Mouse (Mus musculus) bone marrow macrophage, adult 2 months (primary cell): Measurements from ENCODE around the gene Samd11. TPM values are rescaled to one million over a fixed set of nuclear protein-coding genes. Genes with fewer than 3 reads are reported as not detected.
A peak's percentile ranks its signal among the peaks of the same experiment; 100 is the strongest.

Source experiments
- H3K27ac ChIP-seq: 2 replicates; pipeline ENCODE4 v1.5.1; 2012; ENCODE audit warnings: low read depth, low read length; ENCODE audit not compliant: insufficient read depth
- H3K4me1 ChIP-seq: 2 replicates; pipeline ENCODE4 v1.6.1; 2012; ENCODE audit warnings: low read length; ENCODE audit not compliant: control insufficient read depth, insufficient read depth
- H3K4me3 ChIP-seq: 2 replicates; pipeline ENCODE4 v1.5.1; 2012; ENCODE audit warnings: mild to moderate bottlenecking, low read length, moderate library complexity; ENCODE audit not compliant: insufficient read depth
- CTCF ChIP-seq: IDR thresholded peaks from 2 replicates; pipeline ENCODE4 v1.5.1; 2012; ENCODE audit warnings: low read depth, mild to moderate bottlenecking, low read length, moderate library complexity
- POLR2A ChIP-seq: IDR thresholded peaks from 2 replicates; pipeline ENCODE4 v1.6.1; 2012; ENCODE audit warnings: mild to moderate bottlenecking, low read depth, low read length, borderline replicate concordance
- polyA plus RNA-seq: library from polyadenylated mRNA; stranded (reverse); fragments of >200 nt; gene quantifications from 2 replicates; pipeline ENCODE4 v1.2.4, GENCODE M21; 2012; ENCODE audit not compliant: missing spikeins, insufficient read depth, insufficient read length

Gene Samd11
- polyA plus RNA-seq, 1 experiment, result not detected

DNA sequence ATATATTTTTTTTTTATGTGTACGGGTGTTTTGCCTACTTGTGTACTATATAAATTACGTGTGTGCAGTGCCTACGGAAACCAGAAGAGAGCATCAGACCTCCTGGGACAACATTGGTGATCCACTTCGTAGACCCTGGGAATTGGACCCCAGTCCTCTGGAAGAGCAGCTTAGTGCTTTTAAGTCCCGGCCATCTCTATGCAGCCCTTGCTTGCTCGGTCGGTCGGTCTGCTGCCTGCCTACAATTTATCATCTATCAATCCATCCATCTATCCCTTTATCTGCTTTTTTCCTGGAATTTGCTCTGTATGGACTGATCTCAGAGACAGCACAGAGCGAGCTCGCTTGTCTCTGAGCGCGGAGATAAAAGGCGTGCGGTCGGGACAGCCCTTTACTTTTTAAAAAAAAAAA, 20.1 kb downstream of the Samd11 start:
- no peak for TF ChIP-seq CTCF
- TF ChIP-seq POLR2A, result no peak
- Histone ChIP-seq H3K27ac (peak overlapping the region; percentile 74), H3K4me3 (peak overlapping the region; percentile 95), H3K4me1 (no peaks in the 10 kb centered on the region; the same call in 1 of the 2 replicates)

DNA sequence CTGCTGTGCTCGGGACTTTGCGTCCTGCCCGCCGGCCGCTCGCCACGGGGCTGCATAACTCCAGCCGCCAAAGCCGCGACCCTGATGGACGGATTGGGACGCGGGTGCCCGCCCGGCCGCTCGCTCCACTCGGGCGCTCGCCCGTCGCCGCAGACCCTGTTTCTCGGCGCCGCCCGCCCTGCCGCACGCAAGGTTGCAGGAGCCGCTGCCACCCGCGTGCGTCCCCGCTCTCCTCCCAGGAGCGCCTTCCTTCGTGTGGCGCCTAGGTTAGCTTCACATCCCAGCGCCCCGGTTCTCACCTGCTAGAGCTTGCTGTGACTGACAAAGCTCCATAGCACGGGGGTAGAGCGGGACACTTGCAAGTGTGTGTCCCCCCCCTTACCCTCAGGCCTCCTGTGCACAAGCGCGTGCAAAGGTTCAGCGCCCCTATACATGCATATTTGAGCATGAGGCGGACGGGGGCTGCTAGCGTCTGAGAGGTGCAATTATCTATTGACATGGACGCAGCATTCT, 20.7 kb downstream of the Samd11 start, which contains the start of gene Plekhn1:
Gene Plekhn1, minus strand, starts transcription at position 157 of the 513 bp plus-strand sequence.
- peak within 1 kb of the TSS; percentile 74 for H3K27ac ChIP-seq
- peak within 1 kb of the TSS; percentile 95 for H3K4me3 ChIP-seq
- peaks cover 3% of the 10 kb centered on the region for H3K4me1 ChIP-seq
- TF ChIP-seq CTCF, result no peak
- TF ChIP-seq POLR2A, result no peak

DNA sequence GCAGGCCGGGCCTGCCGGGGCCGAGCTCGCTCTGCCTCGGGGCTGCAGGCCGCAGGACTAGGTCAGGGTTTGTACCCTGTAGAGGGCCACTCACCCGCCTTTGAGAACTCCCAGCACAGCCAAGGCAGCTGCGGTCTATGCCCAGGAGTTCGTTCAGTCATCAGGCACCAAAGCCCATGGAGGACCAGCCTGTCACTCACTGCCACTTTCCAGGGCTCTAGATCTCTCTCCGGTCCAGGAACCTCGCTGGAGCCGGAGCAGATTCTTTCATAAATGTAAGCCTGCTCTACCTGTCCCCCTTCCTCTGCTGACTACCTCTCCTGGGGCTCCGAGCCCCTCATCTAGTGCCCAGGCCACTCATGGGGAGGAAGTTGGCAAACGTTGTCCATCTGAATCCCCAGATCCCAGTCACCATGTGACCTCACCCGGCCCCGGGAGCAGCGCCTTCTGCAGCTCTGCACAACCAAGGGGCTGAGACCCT, 21.4 kb downstream of the Samd11 start:
- Histone ChIP-seq H3K4me3 (peak overlapping the region; percentile 68), H3K27ac (peak overlapping the region; percentile 24; the same call in 1 of the 2 replicates), H3K4me1 (peaks cover 10% of the 10 kb centered on the region)
- no peak for TF ChIP-seq POLR2A
- TF ChIP-seq CTCF, result no peak

DNA sequence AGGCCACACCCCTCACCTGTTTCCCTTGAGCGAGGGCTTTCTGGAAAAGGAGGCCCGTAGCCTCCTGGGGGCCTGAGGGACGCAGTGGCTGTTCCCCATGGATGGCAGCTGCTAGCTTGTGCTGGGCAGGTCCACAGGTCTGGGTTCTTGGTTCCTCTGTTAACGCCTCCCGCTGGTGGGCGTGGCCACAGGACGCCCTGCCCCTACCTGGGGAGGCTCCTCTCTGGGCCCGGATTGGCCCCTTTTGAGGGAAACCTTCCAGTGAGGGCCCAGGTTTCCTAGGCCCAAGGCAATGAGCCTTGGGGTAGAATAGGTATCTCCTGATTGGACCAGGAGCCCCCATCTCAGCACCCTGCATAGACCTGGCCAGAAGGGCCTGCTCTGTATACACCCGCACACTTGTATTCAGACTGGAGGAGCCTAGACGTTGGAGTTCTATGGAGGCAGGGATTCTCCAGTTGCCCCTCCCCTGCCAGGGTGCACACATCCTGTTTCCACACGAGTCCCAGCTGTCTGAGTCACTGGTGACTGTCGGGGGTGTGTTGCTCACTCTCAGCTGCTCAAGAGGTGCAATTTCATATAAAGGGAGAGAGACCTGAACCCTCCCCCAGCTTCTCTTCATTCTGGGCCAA, 26.9 kb downstream of the Samd11 start:
- no peak overlapping the region for H3K4me3 ChIP-seq
- TF ChIP-seq CTCF (no peak), POLR2A (no peak)
- peaks cover 28% of the 10 kb centered on the region for H3K4me1 ChIP-seq
- peak overlapping the region; percentile 69 for H3K27ac ChIP-seq

DNA sequence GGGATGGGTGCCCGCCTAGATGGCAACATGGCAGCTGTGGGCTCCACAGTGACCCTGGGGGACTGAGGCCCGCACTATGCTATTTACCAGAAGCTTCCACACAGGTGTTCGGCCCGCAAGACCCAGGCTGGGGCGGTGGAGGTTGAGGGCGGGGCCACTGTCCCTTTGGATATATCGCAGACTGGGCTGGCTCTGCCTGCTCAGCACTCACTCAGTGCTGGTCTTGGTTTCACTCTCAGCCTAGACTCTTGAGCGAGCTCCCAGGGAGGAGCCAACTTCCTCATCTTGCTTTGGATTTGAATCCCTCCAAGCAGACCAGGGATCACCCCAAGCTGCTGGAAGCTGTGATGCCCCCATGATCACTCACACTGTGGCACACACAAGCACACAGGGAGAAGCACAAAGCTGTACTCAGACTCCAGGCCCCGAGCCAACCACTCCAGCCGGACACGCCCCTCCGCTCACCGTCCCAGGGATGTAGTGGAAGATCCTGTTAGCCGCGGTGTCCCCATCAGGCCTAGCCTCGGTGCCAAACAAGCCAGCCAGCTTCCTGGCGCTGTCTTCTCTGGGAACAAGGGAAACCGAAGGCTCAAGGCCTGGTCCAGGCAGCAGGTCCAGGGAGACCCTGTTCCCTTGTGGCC, 27.6 kb downstream of the Samd11 start:
- no peak overlapping the region for H3K4me3 ChIP-seq
- H3K4me1 ChIP-seq, result peaks cover 28% of the 10 kb centered on the region
- peak overlapping the region; percentile 69 for H3K27ac ChIP-seq
- TF ChIP-seq POLR2A, result no peak
- TF ChIP-seq CTCF, result no peak

DNA sequence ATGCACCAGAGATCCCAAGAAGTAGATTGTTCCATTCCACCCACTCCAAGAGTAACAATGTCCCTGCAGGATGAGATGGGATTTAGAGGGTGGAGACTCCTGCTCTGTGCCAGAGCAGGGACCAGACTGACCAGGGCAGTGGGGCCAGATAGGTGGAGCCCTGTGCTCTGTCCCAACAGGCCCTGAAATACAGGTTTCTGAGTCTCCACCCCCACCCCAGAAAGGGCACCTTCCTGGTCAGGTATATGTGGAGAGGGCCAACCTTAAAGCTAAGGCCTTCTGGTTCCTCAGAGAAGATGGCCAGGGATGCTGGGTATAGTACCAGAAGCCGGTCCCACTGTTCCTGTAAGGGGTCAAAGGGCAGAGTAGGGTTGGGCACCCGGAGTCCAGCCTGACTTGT, 31.2 kb downstream of the Samd11 start:
- TF ChIP-seq POLR2A (no peak), CTCF (no peak)
- H3K4me1 ChIP-seq, result peaks cover 21% of the 10 kb centered on the region
- H3K4me3 ChIP-seq, result no peak overlapping the region
- no peak overlapping the region for H3K27ac ChIP-seq

DNA sequence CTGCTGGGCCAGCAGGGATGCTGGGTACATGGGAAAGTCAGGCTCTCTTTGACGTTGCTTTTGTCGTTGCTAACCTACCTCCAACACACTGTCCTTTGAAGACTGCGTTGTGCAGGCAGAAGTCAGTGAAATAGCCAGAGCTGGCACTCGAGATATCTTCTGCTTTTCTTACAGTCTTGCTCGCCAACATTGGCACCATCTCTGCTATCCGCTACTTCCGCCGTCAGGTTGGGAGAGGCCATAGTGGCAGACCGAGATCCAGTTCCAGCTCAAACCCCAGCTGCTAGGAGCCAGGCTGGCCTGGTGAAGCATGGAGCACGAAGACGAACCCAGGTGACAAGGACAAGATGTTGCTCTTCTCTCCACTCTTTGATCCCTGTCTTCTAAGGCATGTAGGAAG, 35.5 kb downstream of the Samd11 start:
- Histone ChIP-seq H3K4me3 (no peak overlapping the region), H3K27ac (no peak overlapping the region), H3K4me1 (peaks cover 3% of the 10 kb centered on the region; the same call in 1 of the 2 replicates)
- TF ChIP-seq POLR2A, result no peak

DNA sequence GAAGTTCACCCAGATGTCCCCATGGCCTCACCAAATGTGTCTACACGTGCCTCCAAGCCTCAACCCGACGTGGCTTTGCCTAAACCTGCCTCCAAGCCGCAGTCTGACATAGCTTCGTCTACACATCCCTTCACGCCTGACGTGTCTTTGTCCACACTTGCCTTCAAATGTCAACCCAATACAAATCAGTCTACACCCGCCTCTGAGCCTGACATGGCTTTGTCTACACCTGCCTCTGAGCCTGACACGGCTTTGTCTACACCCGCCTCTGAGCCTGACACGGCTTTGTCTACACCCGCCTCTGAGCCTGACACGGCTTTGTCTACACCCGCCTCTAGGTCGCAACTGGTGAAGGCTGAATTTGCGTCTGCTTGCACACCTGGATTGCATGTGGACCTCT, 37.6 kb downstream of the Samd11 start:
- TF ChIP-seq POLR2A (no peak), CTCF (no peak)
- peaks cover 3% of the 10 kb centered on the region; the same call in 1 of the 2 replicates for H3K4me1 ChIP-seq
- no peak overlapping the region for H3K4me3 ChIP-seq
- H3K27ac ChIP-seq, result no peak overlapping the region

DNA sequence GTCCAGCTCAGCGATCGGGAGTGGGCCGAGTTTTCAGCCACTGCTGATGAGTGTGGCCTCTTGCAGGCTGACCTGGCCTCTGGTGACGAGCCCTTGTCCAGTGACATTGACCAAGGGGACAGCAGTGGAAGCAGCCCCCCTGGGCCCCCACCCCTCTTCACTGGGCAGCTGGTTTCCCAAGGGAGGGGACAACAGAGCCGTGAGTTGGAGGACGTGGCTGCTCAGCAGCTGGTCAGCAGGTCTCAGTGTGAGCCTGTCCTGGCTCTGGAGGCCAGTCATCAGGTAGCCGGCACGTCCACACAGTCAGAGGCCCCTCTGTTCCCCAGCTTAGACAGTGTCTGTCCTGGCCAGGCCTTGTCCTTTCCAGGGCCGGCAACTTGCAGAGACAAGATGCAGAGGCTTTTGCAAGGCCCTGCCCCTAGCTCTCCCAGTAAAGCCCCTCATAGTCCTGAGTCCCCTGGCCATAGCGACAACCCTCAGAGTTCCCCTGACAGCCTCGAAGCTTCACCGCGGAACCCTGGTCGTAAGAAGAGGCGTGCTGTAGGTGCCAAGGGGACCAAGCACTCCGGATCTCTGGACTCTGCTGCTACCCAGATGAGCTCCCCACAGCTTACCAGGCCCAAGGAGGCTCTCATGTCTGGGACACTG, 38.3 kb downstream of the Samd11 start:
- Histone ChIP-seq H3K4me1 (peaks cover 3% of the 10 kb centered on the region; the same call in 1 of the 2 replicates), H3K27ac (no peak overlapping the region), H3K4me3 (no peak overlapping the region)
- TF ChIP-seq POLR2A (no peak), CTCF (no peak)
